Mouse (Mus musculus) brown adipose tissue, adult 24 weeks (tissue): Measurements from ENCODE around the gene Cachd1. TPM values are rescaled to one million over a fixed set of nuclear protein-coding genes. Genes with fewer than 3 reads are reported as not detected.

ENCODE experiments used
- H3K27ac ChIP-seq: fragments of 200-500 bp; replicated peaks from 2 replicates; pipeline ENCODE4 v1.5.1; 2012; ENCODE audit warnings: low read depth, mild to moderate bottlenecking, low read length
- H3K4me1 ChIP-seq: fragments of 200-500 bp; 2 replicates; pipeline ENCODE4 v1.6.1; 2012; ENCODE audit warnings: low read length, mixed read lengths; ENCODE audit not compliant: control insufficient read depth, insufficient read depth, insufficient read length
- H3K4me3 ChIP-seq: fragments of 200-500 bp; 2 replicates; pipeline ENCODE4 v1.5.1; 2012; ENCODE audit warnings: low read depth, mild to moderate bottlenecking, low read length, moderate library complexity; ENCODE audit not compliant: insufficient read depth
- polyA plus RNA-seq: library from polyadenylated mRNA; stranded (reverse); fragments of >200 nt; gene quantifications from 2 replicates; pipeline ENCODE4 v1.2.4, GENCODE M21; 2012; ENCODE audit not compliant: missing spikeins, insufficient read depth, insufficient read length

Cachd1 gene
- polyA plus RNA-seq, 1 experiment, result 1.8 TPM

DNA sequence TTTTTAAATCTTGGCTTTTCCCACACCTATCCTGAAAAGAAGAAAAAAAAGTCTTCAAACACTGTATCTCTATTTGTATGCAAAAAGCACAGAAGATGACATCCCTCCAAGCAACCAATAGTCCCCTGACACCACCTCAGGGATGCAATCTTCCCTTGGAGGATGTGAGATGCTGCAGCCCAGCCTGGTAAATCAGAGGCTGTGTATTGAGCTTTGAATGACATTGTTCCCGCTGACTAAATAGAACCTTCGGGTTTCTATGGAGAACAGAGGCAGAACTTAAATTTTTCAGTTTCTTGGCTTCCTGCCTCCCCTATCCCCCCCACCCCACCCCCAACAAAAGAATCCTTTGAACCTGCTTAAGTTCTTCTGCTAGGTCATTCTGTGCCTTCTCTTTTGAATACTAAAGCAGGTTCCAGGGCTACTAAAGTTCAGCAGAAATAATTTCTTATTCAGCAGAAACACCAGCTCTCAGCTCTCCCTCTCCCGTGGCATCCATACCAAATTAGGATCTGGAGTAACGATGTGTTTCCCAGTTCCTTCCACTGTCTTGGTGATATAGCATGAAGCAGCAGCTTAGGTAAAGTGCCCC lies 219.7 kb downstream of the Cachd1 start:
- Histone ChIP-seq H3K27ac (no peak overlapping the region), H3K4me3 (no peak overlapping the region), H3K4me1 (no peaks in the 10 kb centered on the region)

DNA sequence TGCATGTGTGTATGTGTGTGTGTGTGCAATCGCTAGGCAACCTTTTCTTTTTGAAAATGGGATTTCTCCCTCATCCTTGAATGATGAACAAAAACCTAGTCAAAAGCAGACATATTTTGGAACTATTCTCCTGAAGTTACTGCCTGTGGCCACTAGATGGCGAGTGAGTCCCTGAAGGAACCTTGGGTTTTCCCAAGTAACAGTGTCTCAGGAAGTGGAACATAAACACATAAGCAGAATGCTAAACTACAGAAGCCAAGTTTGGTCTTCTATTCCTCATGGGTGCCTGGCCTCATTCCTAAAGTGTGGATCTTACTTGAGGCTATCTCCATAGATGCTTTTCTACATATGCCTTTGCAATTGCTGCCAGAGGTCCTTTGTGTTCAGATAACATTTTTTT lies 221.7 kb downstream of the Cachd1 start:
- Histone ChIP-seq H3K4me1 (no peaks in the 10 kb centered on the region), H3K4me3 (no peak overlapping the region), H3K27ac (no peak overlapping the region)

DNA sequence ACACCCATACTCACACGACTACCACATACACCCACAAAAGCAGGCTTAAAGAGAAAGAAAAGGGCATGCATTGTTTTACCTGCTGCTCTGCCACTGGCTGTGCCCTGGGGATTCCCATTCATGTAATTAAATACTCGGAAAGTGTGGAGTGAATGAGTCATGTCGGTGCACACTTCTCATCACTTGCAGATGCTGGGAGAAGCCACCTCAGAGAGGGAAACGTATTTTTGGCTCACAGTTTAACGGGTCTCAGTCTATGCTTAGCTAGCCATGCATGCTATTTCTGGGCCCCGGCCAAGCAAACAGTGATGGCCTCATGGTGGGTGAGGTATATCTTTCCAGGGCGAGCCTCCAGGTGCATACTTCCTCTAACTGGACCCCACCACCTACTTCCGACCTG lies 222.4 kb downstream of the Cachd1 start:
- no peak overlapping the region for H3K4me3 ChIP-seq
- H3K27ac ChIP-seq, result no peak overlapping the region
- H3K4me1 ChIP-seq, result no peaks in the 10 kb centered on the region

DNA sequence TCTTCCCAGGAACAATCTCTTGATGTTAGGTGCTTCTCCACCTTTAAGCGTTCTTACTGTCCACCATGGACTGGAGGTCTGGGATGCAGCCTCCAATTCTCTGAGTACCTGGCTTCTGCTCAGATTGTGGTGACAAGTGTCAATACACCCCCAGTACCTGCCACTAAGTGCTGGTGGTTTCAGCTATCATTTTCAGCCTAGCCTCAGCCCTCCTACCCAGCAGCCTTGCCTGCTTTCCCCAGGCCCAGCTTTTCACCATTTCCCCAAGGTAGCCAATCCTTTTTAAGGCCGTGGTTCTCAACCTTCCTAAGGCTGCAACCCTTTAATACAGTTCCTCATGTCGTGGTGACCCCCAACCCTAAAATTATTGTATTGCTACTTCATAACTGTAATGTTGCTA lies 224.1 kb downstream of the Cachd1 start:
- no peak overlapping the region for H3K4me3 ChIP-seq
- no peak overlapping the region for H3K27ac ChIP-seq
- no peaks in the 10 kb centered on the region for H3K4me1 ChIP-seq

DNA sequence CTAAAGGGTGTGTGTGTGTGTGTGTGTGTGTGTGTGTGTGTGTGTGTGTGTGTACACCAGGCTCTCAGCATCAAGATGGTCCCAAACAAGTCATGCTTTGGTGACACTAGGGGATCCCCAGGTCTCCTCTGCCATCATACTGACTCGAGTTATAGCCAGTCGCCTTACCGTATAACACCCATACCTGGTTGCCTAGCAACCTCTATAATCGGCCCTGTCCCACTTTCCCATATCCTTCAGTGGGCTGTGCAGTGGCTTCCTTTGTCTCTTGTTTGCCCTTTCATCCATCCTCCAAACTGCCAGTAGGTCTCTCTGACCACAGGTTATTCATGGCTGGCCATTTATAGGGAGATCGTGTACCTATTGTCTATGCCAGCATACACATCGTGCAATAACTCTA lies 224.6 kb downstream of the Cachd1 start:
- Histone ChIP-seq H3K4me1 (no peaks in the 10 kb centered on the region), H3K4me3 (no peak overlapping the region), H3K27ac (no peak overlapping the region)

DNA sequence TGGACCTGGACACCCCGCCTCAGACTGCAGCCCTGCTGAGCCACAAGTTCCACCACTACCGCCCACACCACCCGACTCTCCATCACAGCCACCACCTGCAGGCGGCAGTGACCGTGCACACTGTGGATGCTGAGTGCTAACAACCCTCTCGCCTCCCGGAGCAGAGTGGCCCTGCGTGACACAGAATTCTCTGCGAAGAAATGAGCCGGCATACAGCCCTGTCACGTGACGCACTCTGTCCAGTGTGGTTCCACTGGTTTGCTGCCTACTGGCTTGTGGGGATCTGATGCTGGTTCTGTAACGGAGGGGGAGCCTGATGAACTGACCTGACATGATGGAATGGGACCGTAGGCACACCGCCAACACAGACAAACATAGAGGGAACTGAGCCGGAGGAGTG lies 226.5 kb downstream of the Cachd1 start:
- H3K4me3 ChIP-seq, result no peak overlapping the region
- no peaks in the 10 kb centered on the region for H3K4me1 ChIP-seq
- H3K27ac ChIP-seq, result no peak overlapping the region

DNA sequence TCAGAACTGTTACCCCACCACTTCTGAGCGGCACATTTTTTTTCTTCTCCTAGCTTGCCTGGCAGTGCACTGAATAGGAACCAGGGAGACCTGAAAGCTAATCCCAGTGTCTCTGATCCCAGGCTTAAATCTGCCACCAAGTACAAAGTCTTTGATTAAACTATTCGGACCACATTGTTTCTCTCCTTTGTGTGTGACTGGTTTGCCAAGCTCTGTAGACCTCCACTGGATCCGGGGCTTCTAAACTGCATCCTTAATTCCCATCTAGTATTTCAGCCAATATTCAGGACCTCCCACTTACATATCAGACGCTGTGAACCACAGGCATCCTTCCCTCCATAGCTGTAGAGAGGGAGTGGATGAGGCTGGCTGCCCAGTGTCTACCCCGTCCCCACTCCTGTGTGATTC lies 231.9 kb downstream of the Cachd1 start:
- H3K4me1 ChIP-seq, result no peaks in the 10 kb centered on the region
- no peak overlapping the region for H3K27ac ChIP-seq
- no peak overlapping the region for H3K4me3 ChIP-seq

DNA sequence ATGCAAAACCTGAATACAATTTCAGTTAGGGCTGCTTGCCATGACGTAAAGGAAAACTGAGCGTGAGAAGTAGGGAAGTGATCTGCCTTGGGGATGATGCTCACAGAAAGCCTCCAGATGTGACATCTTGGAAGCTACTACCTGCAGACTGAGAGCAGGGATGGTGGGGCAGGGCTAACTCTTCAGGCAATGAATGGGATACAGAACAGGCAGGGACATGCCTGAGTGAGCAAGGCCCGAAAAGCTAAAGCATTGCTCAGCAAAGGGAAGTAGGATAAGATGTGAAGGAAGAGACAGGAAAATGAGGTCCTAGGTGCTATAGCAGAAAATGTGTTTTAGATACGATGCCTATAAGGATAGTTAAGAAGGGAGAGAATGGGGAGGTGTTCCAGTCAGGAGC lies 232.6 kb downstream of the Cachd1 start:
- Histone ChIP-seq H3K27ac (no peak overlapping the region), H3K4me1 (no peaks in the 10 kb centered on the region), H3K4me3 (no peak overlapping the region)

DNA sequence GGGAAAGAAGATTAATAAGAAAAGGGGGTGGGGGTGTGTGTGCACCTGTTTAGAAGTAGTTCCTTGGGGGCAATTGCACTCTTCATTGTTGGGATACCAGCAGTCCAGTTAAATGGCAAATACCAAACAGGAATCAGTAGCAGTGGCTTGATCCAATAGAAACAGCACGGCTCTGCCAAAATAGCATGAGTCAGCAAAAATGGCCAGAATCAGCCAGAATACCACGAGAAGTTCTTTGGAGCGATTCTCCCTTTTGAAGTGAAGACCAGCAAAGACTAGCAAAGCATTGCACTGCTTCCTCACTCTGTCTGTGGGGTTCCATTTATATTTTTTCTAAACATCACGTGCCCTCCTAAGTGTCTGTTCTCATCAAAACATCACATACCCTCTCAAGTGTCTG lies 241.3 kb downstream of the Cachd1 start:
- H3K4me3 ChIP-seq, result no peak overlapping the region
- no peaks in the 10 kb centered on the region for H3K4me1 ChIP-seq
- H3K27ac ChIP-seq, result no peak overlapping the region

DNA sequence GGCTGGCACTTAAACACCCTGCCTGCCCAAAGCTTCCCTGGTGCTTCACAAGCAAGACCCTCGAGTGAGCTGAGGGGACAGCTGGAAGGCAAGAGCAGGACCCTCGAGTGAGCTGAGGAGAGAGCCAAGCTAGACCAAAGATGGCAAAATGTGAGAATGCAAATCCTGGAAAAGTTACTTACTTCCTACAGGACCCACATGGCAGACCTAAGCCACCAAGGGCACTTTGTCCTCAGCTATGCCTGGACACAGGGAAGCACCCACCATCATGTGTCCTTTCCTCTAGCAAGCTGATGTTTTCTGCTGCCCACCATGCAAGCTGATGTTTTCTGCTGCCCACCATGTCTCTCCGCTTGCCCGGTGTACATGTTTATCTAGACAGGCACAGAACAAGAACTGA lies 244.1 kb downstream of the Cachd1 start, which contains the start of gene Gm10577:
Gene Gm10577, minus strand, starts transcription at position 101 of the 400 bp plus-strand sequence.
- Histone ChIP-seq H3K4me1 (no peaks in the 10 kb centered on the region), H3K4me3 (no peak within 1 kb of the TSS), H3K27ac (no peak within 1 kb of the TSS)

DNA sequence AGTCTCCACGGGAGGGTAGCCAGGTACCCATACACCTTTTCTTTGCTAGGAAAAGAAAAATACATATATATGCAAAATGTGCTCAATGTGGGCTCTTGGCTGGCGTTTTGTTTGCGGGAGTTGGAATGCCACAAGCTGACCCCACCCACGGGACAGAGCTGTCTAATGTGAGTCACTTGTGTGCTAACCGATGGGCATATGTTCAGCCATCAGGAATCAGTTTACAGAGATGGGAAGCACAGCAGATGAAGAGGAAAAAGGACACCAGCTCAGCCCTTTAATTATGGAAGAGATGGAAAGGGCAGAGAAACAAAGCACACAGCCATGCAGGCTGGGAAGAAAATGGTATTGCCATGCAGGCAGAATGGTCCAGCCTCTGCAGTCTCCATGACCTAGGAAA lies 250.1 kb downstream of the Cachd1 start:
- Histone ChIP-seq H3K4me3 (no peak overlapping the region), H3K4me1 (no peaks in the 10 kb centered on the region), H3K27ac (no peak overlapping the region)

DNA sequence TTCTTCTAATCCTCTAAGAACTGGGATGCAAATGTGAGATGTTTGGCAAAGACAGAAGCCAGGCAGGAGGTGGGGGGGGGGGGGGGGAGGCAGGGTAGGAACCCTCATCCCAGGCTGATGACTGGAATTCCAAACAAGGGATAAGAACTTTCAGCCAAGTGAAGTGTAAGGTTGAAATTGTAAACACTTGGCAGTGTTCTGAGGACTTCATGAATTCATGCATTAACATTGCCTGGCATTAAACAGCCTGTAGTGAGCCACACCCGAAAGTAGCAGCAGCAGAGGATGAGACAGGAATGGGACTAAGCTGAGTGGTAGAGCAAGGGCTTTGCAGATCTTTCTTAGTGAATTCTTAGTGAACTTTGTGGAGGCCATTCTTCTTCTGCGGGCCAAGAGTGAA lies 250.5 kb downstream of the Cachd1 start:
- Histone ChIP-seq H3K27ac (no peak overlapping the region), H3K4me1 (no peaks in the 10 kb centered on the region), H3K4me3 (no peak overlapping the region)

DNA sequence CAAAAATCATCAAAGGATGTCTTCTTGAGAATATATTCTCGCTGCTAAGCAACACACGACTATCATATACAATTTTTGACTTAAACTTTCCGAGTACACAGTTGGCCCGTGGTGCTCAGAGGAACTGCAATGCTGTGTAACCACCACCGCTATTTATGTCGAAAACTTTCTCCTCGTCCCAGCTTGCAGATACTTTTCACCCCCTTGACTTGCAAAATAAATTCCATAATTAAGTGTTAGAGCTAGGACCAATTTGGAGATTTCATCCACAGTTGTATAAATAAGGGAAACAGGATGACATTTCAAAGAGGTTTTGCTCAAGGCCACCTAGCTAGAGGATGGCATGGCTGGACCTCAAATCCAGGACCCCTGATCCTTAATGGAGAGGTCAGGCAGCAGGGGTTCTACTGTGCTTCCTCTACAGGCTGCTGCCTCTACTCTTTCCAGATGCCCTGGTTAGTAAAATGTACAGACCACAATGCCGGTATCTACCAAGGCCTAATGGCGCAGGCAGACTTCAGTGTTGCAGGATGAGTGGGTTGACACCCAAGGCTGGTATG lies 251.5 kb downstream of the Cachd1 start:
- Histone ChIP-seq H3K27ac (no peak overlapping the region), H3K4me1 (no peaks in the 10 kb centered on the region), H3K4me3 (no peak overlapping the region)

DNA sequence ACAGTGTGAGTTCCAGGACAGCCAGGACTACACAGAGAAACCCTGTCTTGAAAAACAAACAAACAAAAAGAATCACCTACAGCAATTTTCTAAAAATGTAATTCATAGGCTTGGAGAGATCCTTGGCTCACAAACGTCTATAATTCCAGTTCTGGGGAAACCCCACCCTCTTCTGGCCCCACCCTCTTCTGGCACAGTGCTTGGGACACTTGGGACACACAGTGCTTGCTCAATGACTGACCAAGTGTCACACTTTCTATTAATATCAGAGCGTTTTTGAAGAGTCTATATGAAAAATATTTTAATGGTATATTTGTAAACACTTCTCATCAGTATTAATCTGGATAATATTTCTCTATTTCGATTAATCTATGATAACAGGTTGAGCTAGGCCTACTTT lies 256.6 kb downstream of the Cachd1 start:
- no peak overlapping the region for H3K27ac ChIP-seq
- no peaks in the 10 kb centered on the region for H3K4me1 ChIP-seq
- H3K4me3 ChIP-seq, result no peak overlapping the region

DNA sequence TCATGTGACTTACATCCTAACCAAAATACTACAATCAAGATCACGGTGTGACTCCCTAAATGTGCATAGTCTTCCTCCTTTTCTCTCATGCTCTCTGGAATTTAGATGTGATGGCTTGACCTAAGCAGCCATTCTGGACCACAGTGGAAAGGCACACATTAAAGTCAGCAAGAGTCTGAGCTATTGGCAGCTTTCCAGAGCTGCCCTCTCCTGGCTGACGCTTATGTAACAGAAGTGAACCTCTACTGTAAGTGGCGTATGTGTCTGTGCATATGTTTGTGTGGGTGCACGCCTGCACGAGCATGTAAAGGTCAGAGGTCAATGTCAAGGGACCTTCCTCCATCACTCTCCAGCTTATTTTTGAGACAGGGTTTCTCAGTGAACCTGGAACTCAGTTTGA lies 258.7 kb downstream of the Cachd1 start:
- Histone ChIP-seq H3K27ac (no peak overlapping the region), H3K4me3 (no peak overlapping the region), H3K4me1 (no peaks in the 10 kb centered on the region)

DNA sequence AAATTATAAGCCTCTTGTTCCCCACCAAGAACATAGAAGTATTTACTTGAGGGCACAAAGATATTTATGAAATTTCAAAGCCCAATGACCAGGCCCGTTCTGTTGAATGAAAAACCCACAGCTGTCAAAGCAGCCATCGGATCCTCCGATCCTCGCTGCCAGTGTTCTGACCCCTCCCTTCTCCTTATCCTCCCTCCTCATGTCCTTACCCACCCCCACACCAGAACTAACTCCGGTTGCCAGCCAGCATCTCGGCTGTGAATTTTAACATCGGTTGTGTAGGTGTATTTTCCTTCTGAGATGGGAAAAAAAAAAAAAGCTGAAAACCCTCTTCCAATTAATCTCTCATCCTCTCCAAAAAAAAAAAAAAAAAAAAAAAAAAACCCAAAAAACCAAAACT lies 260.7 kb downstream of the Cachd1 start:
- H3K27ac ChIP-seq, result no peak overlapping the region
- no peak overlapping the region for H3K4me3 ChIP-seq

More for the DNA sequence above, 260.7 kb downstream of the Cachd1 start:
- no peaks in the 10 kb centered on the region for H3K4me1 ChIP-seq
